Mouse (Mus musculus) erythroblast, embryonic 14.5 days (primary cell): ENCODE data around the gene Klf7. TPM values are rescaled to one million over a fixed set of nuclear protein-coding genes. Genes with fewer than 3 reads are reported as not detected.

ENCODE experiments used
- H3K27me3 ChIP-seq: 2 replicates; pipeline ENCODE4 v1.6.1; 2012; ENCODE audit warnings: inconsistent platforms; ENCODE audit not compliant: control insufficient read depth
- H3K36me3 ChIP-seq: 2 replicates; pipeline ENCODE4 v1.6.1; 2012; ENCODE audit warnings: mild to moderate bottlenecking, inconsistent platforms; ENCODE audit not compliant: control insufficient read depth
- H3K4me1 ChIP-seq: 2 replicates; pipeline ENCODE4 v1.6.1; 2012; ENCODE audit warnings: inconsistent platforms; ENCODE audit not compliant: control insufficient read depth
- H3K4me3 ChIP-seq: replicated peaks from 2 replicates; pipeline ENCODE3; 2012; ENCODE audit warnings: moderate library complexity, mild to moderate bottlenecking, inconsistent platforms
- H3K9me3 ChIP-seq: 2 replicates; pipeline ENCODE4 v1.6.1; 2012; ENCODE audit warnings: low read length, inconsistent platforms, mixed read lengths; ENCODE audit not compliant: control insufficient read depth
- GATA1 ChIP-seq: IDR thresholded peaks from 2 replicates; pipeline ENCODE4 v1.6.1; 2012; ENCODE audit warnings: low read length, inconsistent platforms, mixed read lengths
- TAL1 ChIP-seq: IDR thresholded peaks from 3 replicates; pipeline ENCODE4 v1.6.1; 2012; ENCODE audit warnings: low read length, inconsistent platforms, mixed read lengths
- polyA plus RNA-seq: library from polyadenylated mRNA; stranded (reverse); fragments of >175 nt; gene quantifications from 2 replicates; pipeline ENCODE4 v1.2.3, GENCODE M21; 2012

Klf7 gene
- polyA plus RNA-seq, 1 experiment, result under 0.01 TPM

GRCm38 (mm10) chr1:64106127-64106526, 16.0 kb downstream of the Klf7 start:
- no peak overlapping the region for H3K4me3 ChIP-seq
- TF ChIP-seq GATA1 (no peak), TAL1 (no peak)
- H3K9me3 ChIP-seq, result no peaks in the 10 kb centered on the region
- no peaks in the 10 kb centered on the region for H3K36me3 ChIP-seq
- no peaks in the 10 kb centered on the region; the same call in 1 of the 2 replicates for H3K4me1 ChIP-seq
- H3K27me3 ChIP-seq, result no peaks in the 10 kb centered on the region

- Histone ChIP-seq H3K27me3 (no peaks in the 10 kb centered on the region), H3K9me3 (no peaks in the 10 kb centered on the region), H3K36me3 (no peaks in the 10 kb centered on the region), H3K4me3 (no peak overlapping the region), H3K4me1 (peaks cover 2% of the 10 kb centered on the region)
- TF ChIP-seq GATA1 (no peak), TAL1 (no peak)
These were observed 16.9 kb downstream of the Klf7 start for GRCm38 (mm10) chr1:64105181-64105646.

GRCm38 (mm10) chr1:64104665-64105064, 17.4 kb downstream of the Klf7 start:
- no peaks in the 10 kb centered on the region for H3K27me3 ChIP-seq
- H3K36me3 ChIP-seq, result no peaks in the 10 kb centered on the region
- H3K9me3 ChIP-seq, result no peaks in the 10 kb centered on the region
- H3K4me3 ChIP-seq, result no peak overlapping the region
- TF ChIP-seq GATA1 (no peak), TAL1 (no peak)
- H3K4me1 ChIP-seq, result peaks cover 4% of the 10 kb centered on the region

DNA sequence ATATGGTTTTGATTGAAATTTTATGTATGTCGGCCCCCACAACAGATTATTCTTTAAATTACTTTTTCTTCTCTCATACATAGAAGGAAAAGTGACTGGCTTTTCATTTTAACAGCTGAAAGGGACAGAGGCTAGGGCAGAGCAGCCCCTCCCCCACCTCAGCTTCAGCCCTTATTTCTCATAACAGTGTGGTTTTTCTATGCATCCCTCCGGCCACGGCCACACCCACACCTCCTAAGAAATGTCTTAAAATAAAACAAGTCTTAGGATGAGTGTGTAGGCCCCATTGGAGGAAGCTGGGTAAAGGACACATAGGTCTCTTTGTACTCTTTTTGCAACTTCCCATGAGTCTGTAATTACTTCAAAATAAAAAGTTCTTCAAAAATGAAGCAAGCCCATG, 20.8 kb downstream of the Klf7 start:
- Histone ChIP-seq H3K9me3 (no peaks in the 10 kb centered on the region), H3K4me3 (no peak overlapping the region), H3K27me3 (no peaks in the 10 kb centered on the region), H3K36me3 (no peaks in the 10 kb centered on the region), H3K4me1 (peaks cover 16% of the 10 kb centered on the region)
- no peak for TF ChIP-seq GATA1
- no peak for TF ChIP-seq TAL1

- Histone ChIP-seq H3K36me3 (no peaks in the 10 kb centered on the region), H3K4me3 (no peak overlapping the region), H3K9me3 (no peaks in the 10 kb centered on the region), H3K27me3 (no peaks in the 10 kb centered on the region), H3K4me1 (peaks cover 16% of the 10 kb centered on the region)
- TF ChIP-seq GATA1, result no peak
- TF ChIP-seq TAL1, result no peak
These were observed 23.3 kb downstream of the Klf7 start for GRCm38 (mm10) chr1:64098800-64099199.

- peaks cover 16% of the 10 kb centered on the region for H3K4me1 ChIP-seq
These were observed 24.3 kb downstream of the Klf7 start for GRCm38 (mm10) chr1:64097640-64098287.

DNA sequence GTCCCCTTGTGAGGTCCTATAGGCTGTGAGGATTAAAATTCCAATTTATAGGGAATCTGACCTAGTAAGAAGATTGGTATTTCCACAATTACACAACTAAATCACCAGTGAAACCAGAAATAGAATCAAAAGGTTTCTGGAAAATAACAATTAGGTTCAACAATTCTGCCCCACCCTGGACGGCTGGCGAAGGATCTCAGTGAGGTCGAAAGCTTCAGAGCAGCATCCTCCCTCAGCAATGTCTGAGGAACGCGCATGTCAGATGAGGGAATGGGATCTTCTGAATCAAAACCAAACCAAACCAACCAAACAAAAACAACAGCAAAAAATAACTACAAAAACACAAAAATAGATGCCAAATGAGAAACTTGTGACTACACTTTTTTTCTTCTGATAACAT, 29.1 kb downstream of the Klf7 start:
- H3K4me3 ChIP-seq, result no peak overlapping the region
- H3K4me1 ChIP-seq, result peaks cover 2% of the 10 kb centered on the region
- TF ChIP-seq TAL1 (no peak), GATA1 (no peak)
- no peaks in the 10 kb centered on the region for H3K36me3 ChIP-seq
- no peaks in the 10 kb centered on the region for H3K9me3 ChIP-seq
- no peaks in the 10 kb centered on the region for H3K27me3 ChIP-seq

More at GRCm38 (mm10) chr1:64097640-64098287, 24.3 kb downstream of the Klf7 start:
- Histone ChIP-seq H3K27me3 (no peaks in the 10 kb centered on the region), H3K36me3 (no peaks in the 10 kb centered on the region), H3K4me3 (no peak overlapping the region), H3K9me3 (no peaks in the 10 kb centered on the region)
- TF ChIP-seq GATA1 (no peak), TAL1 (no peak)

DNA sequence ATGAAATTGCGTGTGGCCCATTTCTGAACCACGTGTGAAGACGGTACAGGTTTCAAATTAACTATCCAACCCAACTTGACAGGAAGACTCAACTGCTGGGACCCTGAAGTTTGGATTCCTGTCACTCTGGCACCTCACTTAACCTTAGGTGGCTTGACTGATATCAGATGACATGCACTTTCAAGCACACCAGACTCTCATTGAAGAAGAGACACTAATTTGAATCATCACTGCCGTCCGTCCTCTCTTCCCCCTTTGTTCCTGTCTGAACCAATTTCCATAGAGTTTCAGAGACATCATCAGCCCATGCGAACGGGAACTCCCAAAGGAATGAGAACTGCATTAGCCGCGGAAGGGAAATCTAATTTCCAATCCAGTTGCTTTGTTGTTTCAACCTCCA, 30.5 kb downstream of the Klf7 start:
- no peak overlapping the region for H3K4me3 ChIP-seq
- H3K36me3 ChIP-seq, result no peaks in the 10 kb centered on the region
- TF ChIP-seq TAL1 (no peak), GATA1 (no peak)
- no peaks in the 10 kb centered on the region for H3K9me3 ChIP-seq
- H3K27me3 ChIP-seq, result no peaks in the 10 kb centered on the region
- H3K4me1 ChIP-seq, result no peaks in the 10 kb centered on the region

DNA sequence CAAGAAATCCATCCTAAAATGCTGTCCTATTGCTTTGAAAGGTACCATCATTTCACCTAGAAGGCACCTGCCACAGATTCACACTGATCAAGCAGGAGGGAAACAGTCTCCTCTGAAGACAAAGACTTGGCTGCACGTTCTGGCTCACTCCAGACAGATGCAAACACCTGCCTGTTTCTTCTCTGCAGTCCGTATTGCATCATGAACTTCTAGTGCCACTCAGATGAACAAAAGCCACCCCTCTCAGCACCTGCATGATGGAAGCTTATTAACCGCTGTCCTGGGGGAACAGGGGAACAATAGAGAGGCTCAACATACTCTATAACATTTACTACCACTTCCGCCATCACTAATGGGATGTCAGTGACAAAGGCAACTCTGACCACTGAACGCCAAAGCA, 31.5 kb downstream of the Klf7 start:
- TF ChIP-seq TAL1 (no peak), GATA1 (no peak)
- no peaks in the 10 kb centered on the region for H3K27me3 ChIP-seq
- no peaks in the 10 kb centered on the region for H3K4me1 ChIP-seq
- H3K9me3 ChIP-seq, result no peaks in the 10 kb centered on the region
- no peak overlapping the region for H3K4me3 ChIP-seq
- H3K36me3 ChIP-seq, result no peaks in the 10 kb centered on the region

GRCm38 (mm10) chr1:64089691-64090090, 32.4 kb downstream of the Klf7 start:
- peaks cover under 1% of the 10 kb centered on the region; the same call in 1 of the 2 replicates for H3K4me1 ChIP-seq
- H3K36me3 ChIP-seq, result no peaks in the 10 kb centered on the region
- H3K9me3 ChIP-seq, result no peaks in the 10 kb centered on the region

More at GRCm38 (mm10) chr1:64089691-64090090, 32.4 kb downstream of the Klf7 start:
- TF ChIP-seq TAL1 (no peak), GATA1 (no peak)
- Histone ChIP-seq H3K27me3 (no peaks in the 10 kb centered on the region), H3K4me3 (no peak overlapping the region)
